Mouse (Mus musculus): ENCODE measurements around the gene Rai1. TPM values are rescaled to one million over a fixed set of nuclear protein-coding genes. Genes with fewer than 3 reads are reported as not detected.

Rai1 gene
- polyA plus RNA-seq, 1 experiment: 25.9 TPM

- H3K4me1 ChIP-seq (ENCODE audit: control insufficient read depth, insufficient read depth, low read length): no peaks in the 10 kb centered on the region
- no peak overlapping the region for H3K4me3 ChIP-seq (ENCODE audit: insufficient read depth, low read length)
- no peak overlapping the region for H3K27ac ChIP-seq (ENCODE audit: insufficient read depth, low read length)
- no peak for TF ChIP-seq POLR2A (IDR thresholded peaks at IDR 0.05; ENCODE audit: low read depth, low read length)
- TF ChIP-seq CTCF (IDR thresholded peaks at IDR 0.05; ENCODE audit: borderline replicate concordance, insufficient read depth, low read length): no peak
Observed at GRCm38 (mm10) chr11:60231951-60232350, 127.1 kb downstream of the Rai1 start.

GRCm38 (mm10) chr11:60232441-60233058 lies 127.7 kb downstream of the Rai1 start:
- Histone ChIP-seq H3K4me1 (ENCODE audit: control insufficient read depth, insufficient read depth, low read length) (no peaks in the 10 kb centered on the region), H3K4me3 (ENCODE audit: insufficient read depth, low read length) (no peak overlapping the region), H3K27ac (ENCODE audit: insufficient read depth, low read length) (no peak overlapping the region)
- TF ChIP-seq CTCF (IDR thresholded peaks at IDR 0.05; ENCODE audit: borderline replicate concordance, insufficient read depth, low read length) (no peak), POLR2A (IDR thresholded peaks at IDR 0.05; ENCODE audit: low read depth, low read length) (no peak)

DNA sequence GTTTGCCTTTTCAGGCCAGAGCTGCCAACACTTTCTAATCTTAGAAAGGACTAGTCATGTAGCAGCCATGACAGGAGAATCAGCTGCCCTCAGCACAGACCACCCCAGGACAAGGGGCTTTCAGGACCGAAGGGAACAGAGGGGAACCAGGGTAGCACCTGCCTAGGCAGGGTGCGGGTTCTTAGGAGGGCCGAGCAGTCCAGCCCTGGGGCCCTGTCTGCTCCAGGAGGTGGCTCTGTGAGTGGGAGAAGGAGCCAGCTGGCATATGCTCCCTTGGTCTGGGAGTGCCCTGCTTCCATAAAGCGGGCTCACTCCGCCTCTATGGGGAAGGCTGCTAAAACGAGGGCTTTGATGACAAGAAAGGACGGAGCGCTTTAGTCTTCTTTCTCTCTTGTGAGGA lies 128.4 kb downstream of the Rai1 start:
- Histone ChIP-seq H3K27ac (ENCODE audit: insufficient read depth, low read length) (no peak overlapping the region), H3K4me1 (ENCODE audit: control insufficient read depth, insufficient read depth, low read length) (no peaks in the 10 kb centered on the region), H3K4me3 (ENCODE audit: insufficient read depth, low read length) (no peak overlapping the region)
- no peak for TF ChIP-seq POLR2A (IDR thresholded peaks at IDR 0.05; ENCODE audit: low read depth, low read length)
- TF ChIP-seq CTCF (IDR thresholded peaks at IDR 0.05; ENCODE audit: borderline replicate concordance, insufficient read depth, low read length): no peak

DNA sequence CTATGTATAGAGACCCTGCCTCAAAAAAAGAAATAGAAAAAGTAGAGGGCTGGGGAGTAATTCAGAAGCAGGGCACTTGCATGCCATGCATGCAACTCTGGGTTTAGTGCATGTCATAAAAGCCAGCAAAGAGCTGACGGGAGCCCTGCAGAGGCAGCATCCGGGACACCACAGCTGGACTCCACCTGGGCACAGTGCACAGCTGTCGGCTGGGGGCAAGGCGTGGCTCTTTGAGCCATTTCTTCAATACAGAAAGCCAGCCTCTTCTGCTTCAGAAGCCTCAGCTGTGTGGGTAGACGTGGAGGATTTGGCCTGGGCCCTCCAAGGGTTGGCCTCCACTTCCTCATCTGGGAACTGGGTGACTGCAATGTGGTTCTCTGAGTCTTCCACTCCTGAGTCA lies 130.5 kb downstream of the Rai1 start:
- H3K4me1 ChIP-seq (ENCODE audit: control insufficient read depth, insufficient read depth, low read length): no peaks in the 10 kb centered on the region
- no peak overlapping the region for H3K27ac ChIP-seq (ENCODE audit: insufficient read depth, low read length)
- no peak overlapping the region for H3K4me3 ChIP-seq (ENCODE audit: insufficient read depth, low read length)
- no peak for TF ChIP-seq CTCF (IDR thresholded peaks at IDR 0.05; ENCODE audit: borderline replicate concordance, insufficient read depth, low read length)
- TF ChIP-seq POLR2A (IDR thresholded peaks at IDR 0.05; ENCODE audit: low read depth, low read length): no peak

DNA sequence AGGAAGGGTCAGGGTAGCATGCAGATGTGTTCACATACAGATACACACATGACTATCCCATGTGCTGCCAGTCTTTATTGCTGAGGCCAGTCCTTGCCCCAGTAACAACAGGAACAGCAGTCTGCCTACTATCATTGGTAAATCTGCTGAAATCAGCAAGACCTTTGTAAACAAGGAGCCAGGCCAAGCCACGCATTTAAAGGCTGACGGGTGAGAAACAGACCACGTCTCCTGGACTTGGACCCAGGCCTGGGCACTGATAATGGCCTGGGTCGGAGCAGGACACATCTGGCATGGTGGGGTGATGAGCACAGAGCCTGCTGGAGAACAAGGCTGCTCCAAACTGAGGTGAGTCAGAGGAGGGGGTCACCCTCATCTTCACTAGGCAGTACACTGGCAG lies 135.7 kb downstream of the Rai1 start:
- Histone ChIP-seq H3K4me3 (ENCODE audit: insufficient read depth, low read length) (no peak overlapping the region), H3K27ac (ENCODE audit: insufficient read depth, low read length) (no peak overlapping the region), H3K4me1 (ENCODE audit: control insufficient read depth, insufficient read depth, low read length) (no peaks in the 10 kb centered on the region)
- TF ChIP-seq CTCF (IDR thresholded peaks at IDR 0.05; ENCODE audit: borderline replicate concordance, insufficient read depth, low read length): no peak
- no peak for TF ChIP-seq POLR2A (IDR thresholded peaks at IDR 0.05; ENCODE audit: low read depth, low read length)

DNA sequence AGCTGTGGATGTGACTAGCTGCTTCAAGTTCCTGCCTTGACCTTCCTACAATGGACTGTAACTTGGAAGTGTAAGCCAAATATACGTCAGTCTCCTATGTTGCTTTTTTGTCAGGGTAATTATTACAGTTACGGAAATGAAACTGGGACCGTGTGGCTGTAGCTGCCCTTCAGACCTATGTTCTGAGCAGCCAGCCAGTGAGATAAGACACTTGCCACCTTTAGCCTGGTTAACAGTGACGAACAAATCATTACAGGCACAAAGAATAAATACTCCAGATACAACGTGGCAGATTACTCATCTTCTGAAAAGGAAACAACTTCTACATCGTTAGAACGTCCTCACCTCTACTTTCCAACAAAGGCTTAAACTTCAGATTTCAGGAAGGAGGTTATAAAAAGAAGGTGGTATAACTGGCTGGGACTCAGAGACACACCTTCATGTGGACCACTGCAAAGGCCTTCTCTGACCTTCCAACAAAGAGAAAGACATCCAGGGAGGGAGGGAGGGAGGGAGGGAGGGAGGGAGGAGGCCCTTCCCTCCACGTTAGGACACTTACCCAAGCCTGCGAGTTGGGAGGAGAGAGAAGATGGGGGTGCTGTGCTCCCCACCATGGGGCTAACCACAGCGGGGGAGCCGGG lies 139.8 kb downstream of the Rai1 start:
- no peak overlapping the region for H3K27ac ChIP-seq (ENCODE audit: insufficient read depth, low read length)
- TF ChIP-seq CTCF (IDR thresholded peaks at IDR 0.05; ENCODE audit: borderline replicate concordance, insufficient read depth, low read length): no peak
- TF ChIP-seq POLR2A (IDR thresholded peaks at IDR 0.05; ENCODE audit: low read depth, low read length): no peak
- no peak overlapping the region for H3K4me3 ChIP-seq (ENCODE audit: insufficient read depth, low read length)
- no peaks in the 10 kb centered on the region for H3K4me1 ChIP-seq (ENCODE audit: control insufficient read depth, insufficient read depth, low read length)

- Histone ChIP-seq H3K4me1 (ENCODE audit: control insufficient read depth, insufficient read depth, low read length) (no peaks in the 10 kb centered on the region), H3K27ac (ENCODE audit: insufficient read depth, low read length) (no peak overlapping the region), H3K4me3 (ENCODE audit: insufficient read depth, low read length) (no peak overlapping the region)
- TF ChIP-seq POLR2A (IDR thresholded peaks at IDR 0.05; ENCODE audit: low read depth, low read length) (no peak), CTCF (IDR thresholded peaks at IDR 0.05; ENCODE audit: borderline replicate concordance, insufficient read depth, low read length) (no peak)
Observed at GRCm38 (mm10) chr11:60246077-60246476, 141.3 kb downstream of the Rai1 start.

- TF ChIP-seq POLR2A (IDR thresholded peaks at IDR 0.05; ENCODE audit: low read depth, low read length) (no peak), CTCF (IDR thresholded peaks at IDR 0.05; ENCODE audit: borderline replicate concordance, insufficient read depth, low read length) (no peak)
- peaks cover 1% of the 10 kb centered on the region for H3K4me1 ChIP-seq (ENCODE audit: control insufficient read depth, insufficient read depth, low read length)
- H3K4me3 ChIP-seq (ENCODE audit: insufficient read depth, low read length): no peak overlapping the region
- no peak overlapping the region for H3K27ac ChIP-seq (ENCODE audit: insufficient read depth, low read length)
Observed at GRCm38 (mm10) chr11:60247753-60248550, 143.1 kb downstream of the Rai1 start.

Other genes with a start within 250 kb of the Rai1 start
- gene Med9, start 156.8 kb upstream of the Rai1 start, polyA plus RNA-seq (2011; ENCODE audit: insufficient read length, low read depth, missing spikeins): 15.0 and 18.1 TPM in 2 replicates
- gene Rasd1, start 140.1 kb upstream of the Rai1 start, polyA plus RNA-seq (2011; ENCODE audit: insufficient read length, low read depth, missing spikeins): not detected in 2 replicates
- 5.8 and 9.8 TPM in 2 replicates for gene Pemt, start 58.5 kb upstream of the Rai1 start, polyA plus RNA-seq (2011; ENCODE audit: insufficient read length, low read depth, missing spikeins)
- 54.1 and 57.3 TPM in 2 replicates for gene Srebf1, start 117.6 kb downstream of the Rai1 start, polyA plus RNA-seq (2011; ENCODE audit: insufficient read length, low read depth, missing spikeins)
- 30.3 and 36.2 TPM in 2 replicates for gene Tom1l2, start 247.9 kb downstream of the Rai1 start, polyA plus RNA-seq (2011; ENCODE audit: insufficient read length, low read depth, missing spikeins)
- 0.48 and 0.53 TPM in 2 replicates for gene Drc3, start 248.3 kb downstream of the Rai1 start, polyA plus RNA-seq (2011; ENCODE audit: insufficient read length, low read depth, missing spikeins)

All from embryonic fibroblast, embryonic 13.5 days (primary cell).